Mouse (Mus musculus): ENCODE data around the gene Mcf2l. TPM values are rescaled to one million over a fixed set of nuclear protein-coding genes. Genes with fewer than 3 reads are reported as not detected.

Mcf2l gene
- polyA plus RNA-seq, 1 experiment from 2014 or later, result 18.7 TPM

- no peaks in the 10 kb centered on the region for H3K9me3 ChIP-seq (replicated peaks)
- peak; percentile 58 for ATAC-seq (ENCODE audit: insufficient number of reproducible peaks, low FRiP score, low TSS enrichment, low read depth)
- H3K9ac ChIP-seq, result peak overlapping the region; percentile 39
- H3K4me1 ChIP-seq, result peaks cover 24% of the 10 kb centered on the region
- WGBS, result 11% methylated on average over 42 of the region's 42 CpGs
- peak overlapping the region; percentile 72 for H3K27ac ChIP-seq (replicated peaks)
- peak overlapping the region; percentile 88 for H3K4me2 ChIP-seq (replicated peaks)
- H3K36me3 ChIP-seq, result no peaks in the 10 kb centered on the region
- H3K27me3 ChIP-seq, result no peaks in the 10 kb centered on the region
- peak overlapping the region; percentile 58 for H3K4me3 ChIP-seq (replicated peaks)
Measured at GRCm38 (mm10) chr8:12915187-12916006, 41.8 kb downstream of the Mcf2l start.

- WGBS, result 57% methylated on average over 16 of the region's 16 CpGs
- no peaks in the 10 kb centered on the region for H3K9me3 ChIP-seq (replicated peaks)
- H3K9ac ChIP-seq, result 0 out of 2 replicates have a peak overlapping the region, but pooled peaks have one; percentile 39
- H3K4me3 ChIP-seq (replicated peaks), result peak overlapping the region; percentile 58
- H3K27ac ChIP-seq (replicated peaks), result no peak overlapping the region
- peak overlapping the region; percentile 88 for H3K4me2 ChIP-seq (replicated peaks)
- no peaks in the 10 kb centered on the region for H3K27me3 ChIP-seq
- H3K4me1 ChIP-seq, result peaks cover 24% of the 10 kb centered on the region
- H3K36me3 ChIP-seq, result no peaks in the 10 kb centered on the region
- ATAC-seq (ENCODE audit: insufficient number of reproducible peaks, low FRiP score, low TSS enrichment, low read depth), result no peak
Measured at GRCm38 (mm10) chr8:12916156-12916900, 42.7 kb downstream of the Mcf2l start.

GRCm38 (mm10) chr8:12917029-12917428 lies 43.4 kb downstream of the Mcf2l start:
- no peak for ATAC-seq (ENCODE audit: insufficient number of reproducible peaks, low FRiP score, low TSS enrichment, low read depth)
- H3K4me3 ChIP-seq (replicated peaks), result no peak overlapping the region
- H3K9me3 ChIP-seq (replicated peaks), result no peaks in the 10 kb centered on the region
- no peak overlapping the region for H3K9ac ChIP-seq
- no peaks in the 10 kb centered on the region for H3K36me3 ChIP-seq
- H3K4me1 ChIP-seq, result peaks cover 23% of the 10 kb centered on the region
- H3K4me2 ChIP-seq (replicated peaks), result no peak overlapping the region
- H3K27ac ChIP-seq (replicated peaks), result no peak overlapping the region
- no peaks in the 10 kb centered on the region for H3K27me3 ChIP-seq
- WGBS, result 70% methylated on average over 3 of the region's 3 CpGs

- Histone ChIP-seq H3K27ac (replicated peaks) (no peak overlapping the region), H3K9me3 (replicated peaks) (no peaks in the 10 kb centered on the region), H3K36me3 (no peaks in the 10 kb centered on the region), H3K4me1 (peaks cover 21% of the 10 kb centered on the region), H3K4me2 (replicated peaks) (no peak overlapping the region), H3K27me3 (no peaks in the 10 kb centered on the region), H3K4me3 (replicated peaks) (no peak overlapping the region), H3K9ac (no peak overlapping the region)
- ATAC-seq (ENCODE audit: insufficient number of reproducible peaks, low FRiP score, low TSS enrichment, low read depth), result no peak
- WGBS, result 79% methylated on average over 4 of the region's 4 CpGs
Measured at GRCm38 (mm10) chr8:12917831-12918230, 44.2 kb downstream of the Mcf2l start.

DNA sequence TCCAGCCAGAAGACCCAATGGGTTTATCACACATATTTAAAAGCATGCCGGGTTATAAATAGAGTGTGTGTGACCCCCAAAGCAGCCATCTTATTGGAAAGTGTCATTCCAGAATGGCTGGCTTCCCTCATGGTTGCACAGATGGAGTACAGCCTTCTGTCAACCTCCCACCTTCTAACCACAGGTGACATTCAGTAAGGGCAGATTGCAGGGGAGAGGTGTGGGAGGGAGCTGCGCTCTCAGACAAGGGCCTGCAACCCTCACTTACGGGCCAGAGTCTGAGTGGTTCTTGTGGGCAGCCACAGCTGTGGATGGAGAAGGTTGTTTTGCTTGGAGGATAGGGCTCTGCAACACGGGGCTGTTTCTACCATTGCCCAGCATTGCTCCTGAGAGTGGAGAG lies 47.0 kb downstream of the Mcf2l start:
- WGBS, result 77% methylated on average over 4 of the region's 4 CpGs
- no peaks in the 10 kb centered on the region for H3K36me3 ChIP-seq
- no peak for ATAC-seq (ENCODE audit: insufficient number of reproducible peaks, low FRiP score, low TSS enrichment, low read depth)
- H3K9ac ChIP-seq, result no peak overlapping the region
- no peak overlapping the region for H3K27ac ChIP-seq (replicated peaks)
- H3K4me2 ChIP-seq (replicated peaks), result no peak overlapping the region
- H3K4me3 ChIP-seq (replicated peaks), result no peak overlapping the region
- H3K27me3 ChIP-seq, result no peaks in the 10 kb centered on the region
- peaks cover 12% of the 10 kb centered on the region; the same call in 1 of the 2 replicates for H3K4me1 ChIP-seq
- no peaks in the 10 kb centered on the region for H3K9me3 ChIP-seq (replicated peaks)

DNA sequence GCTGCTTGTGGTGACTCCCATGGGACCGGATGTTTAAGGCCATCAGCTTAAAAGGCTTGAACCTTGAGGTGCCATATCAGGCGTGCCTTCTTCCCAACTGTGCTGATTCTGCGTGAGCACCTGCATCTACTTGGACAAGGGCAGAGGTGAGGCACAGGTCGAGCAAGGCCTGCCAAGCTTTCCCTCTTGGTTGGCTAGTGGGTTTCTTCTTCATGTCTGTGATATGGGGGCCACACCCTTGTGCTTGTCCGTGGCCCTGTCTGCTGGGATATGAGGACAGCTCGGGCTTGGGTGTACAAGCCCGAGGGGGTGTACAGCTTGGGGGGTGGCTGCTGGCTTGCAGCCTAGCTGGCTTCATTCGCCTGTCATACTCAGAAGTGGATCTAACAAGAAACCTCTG lies 51.4 kb downstream of the Mcf2l start:
- H3K36me3 ChIP-seq, result no peaks in the 10 kb centered on the region
- H3K9ac ChIP-seq, result no peak overlapping the region
- H3K4me1 ChIP-seq, result no peaks in the 10 kb centered on the region
- no peak overlapping the region for H3K27ac ChIP-seq (replicated peaks)
- WGBS, result 83% methylated on average over 8 of the region's 8 CpGs
- no peak overlapping the region for H3K4me2 ChIP-seq (replicated peaks)
- ATAC-seq (ENCODE audit: insufficient number of reproducible peaks, low FRiP score, low TSS enrichment, low read depth), result no peak
- H3K27me3 ChIP-seq, result no peaks in the 10 kb centered on the region
- H3K9me3 ChIP-seq (replicated peaks), result no peaks in the 10 kb centered on the region
- H3K4me3 ChIP-seq (replicated peaks), result no peak overlapping the region

DNA sequence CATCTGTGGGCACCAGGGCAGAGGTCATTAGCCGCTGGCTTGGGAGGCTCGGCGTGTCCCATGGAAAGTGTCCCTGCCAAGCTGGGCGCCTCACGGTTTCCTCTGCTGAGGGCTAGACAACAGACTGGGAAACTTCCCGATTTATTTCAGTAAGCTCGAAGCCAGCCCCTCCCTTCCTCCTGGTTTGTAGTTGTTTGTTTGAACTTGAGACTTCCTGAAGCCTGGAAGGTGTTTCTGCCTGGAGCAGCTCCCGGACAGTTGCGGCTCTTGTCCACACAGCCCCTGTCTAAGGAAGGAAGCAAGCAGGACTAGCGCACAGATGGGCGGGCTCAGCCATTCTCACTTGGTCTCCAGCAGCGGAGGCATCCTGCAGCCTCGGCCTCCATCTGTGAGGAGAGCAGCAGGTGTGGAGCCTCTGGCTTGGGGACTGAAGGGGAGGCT lies 52.4 kb downstream of the Mcf2l start:
- ATAC-seq (ENCODE audit: insufficient number of reproducible peaks, low FRiP score, low TSS enrichment, low read depth), result 0 out of 2 replicates have a peak, but pooled peaks have one; percentile 20
- Histone ChIP-seq H3K4me3 (replicated peaks) (no peak overlapping the region), H3K27ac (replicated peaks) (no peak overlapping the region), H3K4me1 (no peaks in the 10 kb centered on the region), H3K27me3 (no peaks in the 10 kb centered on the region), H3K4me2 (replicated peaks) (no peak overlapping the region), H3K36me3 (no peaks in the 10 kb centered on the region), H3K9ac (no peak overlapping the region), H3K9me3 (replicated peaks) (no peaks in the 10 kb centered on the region)
- WGBS, result 49% methylated on average over 13 of the region's 13 CpGs

DNA sequence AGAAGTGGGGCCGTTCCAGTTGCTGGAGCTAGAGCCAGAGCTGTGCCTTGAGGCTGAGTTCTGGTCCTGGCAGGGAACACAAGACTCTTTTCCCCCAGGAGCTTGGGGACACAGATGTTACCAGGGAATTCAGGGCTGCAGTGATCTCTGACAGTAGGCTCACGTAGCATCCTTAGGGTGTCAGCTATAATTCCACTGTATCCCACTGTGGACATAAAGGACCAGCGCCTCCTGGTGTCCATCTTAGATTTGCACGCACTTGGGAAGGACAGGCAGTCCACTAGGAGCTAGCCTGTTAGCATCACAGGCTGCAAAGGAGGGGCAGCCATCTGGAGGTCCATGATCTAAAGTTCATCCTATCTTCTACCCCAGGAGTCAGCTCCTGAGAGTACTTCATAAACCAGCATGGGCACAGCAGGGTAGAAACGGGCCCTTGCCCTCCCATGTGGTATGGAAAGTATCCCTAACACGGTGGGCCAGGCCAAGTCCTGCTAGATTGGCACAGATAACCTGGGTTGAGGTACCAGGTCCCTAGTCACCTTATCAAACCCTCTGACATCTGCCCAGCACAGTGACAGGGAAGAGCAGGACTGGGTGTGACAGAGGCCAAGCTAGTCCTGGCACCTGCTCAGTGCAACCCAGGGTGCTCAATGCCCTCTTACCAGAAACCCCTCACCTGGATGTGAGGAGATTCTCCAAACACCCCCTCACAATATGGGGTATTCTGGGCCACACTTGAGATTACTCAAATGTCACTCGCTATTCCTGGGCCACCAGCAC lies 53.8 kb downstream of the Mcf2l start:
- Histone ChIP-seq H3K9me3 (replicated peaks) (no peaks in the 10 kb centered on the region), H3K4me1 (no peaks in the 10 kb centered on the region), H3K4me3 (replicated peaks) (no peak overlapping the region), H3K27ac (replicated peaks) (no peak overlapping the region), H3K9ac (no peak overlapping the region), H3K4me2 (replicated peaks) (no peak overlapping the region), H3K36me3 (no peaks in the 10 kb centered on the region), H3K27me3 (no peaks in the 10 kb centered on the region)
- 45% methylated on average over 7 of the region's 7 CpGs for WGBS
- no peak for ATAC-seq (ENCODE audit: insufficient number of reproducible peaks, low FRiP score, low TSS enrichment, low read depth)

- WGBS, result 86% methylated on average over 8 of the region's 8 CpGs
- Histone ChIP-seq H3K27me3 (no peaks in the 10 kb centered on the region), H3K9ac (no peak overlapping the region), H3K27ac (replicated peaks) (no peak overlapping the region), H3K36me3 (no peaks in the 10 kb centered on the region), H3K4me2 (replicated peaks) (no peak overlapping the region), H3K4me1 (no peaks in the 10 kb centered on the region), H3K4me3 (replicated peaks) (no peak overlapping the region), H3K9me3 (replicated peaks) (no peaks in the 10 kb centered on the region)
- ATAC-seq (ENCODE audit: insufficient number of reproducible peaks, low FRiP score, low TSS enrichment, low read depth), result no peak
Measured at GRCm38 (mm10) chr8:12928033-12928432, 54.4 kb downstream of the Mcf2l start.

DNA sequence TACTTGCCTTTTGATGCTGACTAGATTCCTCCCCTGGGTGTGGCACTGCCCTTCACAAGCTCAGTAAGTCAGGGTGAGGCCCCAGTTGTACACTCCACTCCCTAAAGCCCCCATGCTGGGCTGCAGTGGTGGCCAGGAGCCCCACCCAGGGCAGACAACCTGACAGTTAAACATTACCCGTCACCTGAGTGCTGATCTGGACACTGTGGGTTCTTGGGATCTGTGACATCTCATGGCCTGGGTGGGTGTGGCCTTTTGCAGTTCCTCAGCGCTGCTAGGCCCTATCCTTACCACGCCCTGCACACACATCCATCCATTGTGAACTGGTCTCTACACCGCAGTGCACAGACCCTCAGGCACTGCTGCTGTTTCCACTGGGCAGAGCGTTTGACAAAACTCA lies 55.3 kb downstream of the Mcf2l start:
- 66% methylated on average over 5 of the region's 5 CpGs for WGBS
- Histone ChIP-seq H3K9me3 (replicated peaks) (no peaks in the 10 kb centered on the region), H3K27me3 (no peaks in the 10 kb centered on the region), H3K9ac (no peak overlapping the region), H3K36me3 (no peaks in the 10 kb centered on the region), H3K4me3 (replicated peaks) (no peak overlapping the region), H3K4me1 (no peaks in the 10 kb centered on the region), H3K4me2 (replicated peaks) (no peak overlapping the region), H3K27ac (replicated peaks) (no peak overlapping the region)
- ATAC-seq (ENCODE audit: insufficient number of reproducible peaks, low FRiP score, low TSS enrichment, low read depth), result no peak

GRCm38 (mm10) chr8:12930290-12930689 lies 56.7 kb downstream of the Mcf2l start:
- Histone ChIP-seq H3K4me2 (replicated peaks) (no peak overlapping the region), H3K27me3 (no peaks in the 10 kb centered on the region), H3K9ac (no peak overlapping the region), H3K9me3 (replicated peaks) (no peaks in the 10 kb centered on the region), H3K4me3 (replicated peaks) (no peak overlapping the region), H3K4me1 (no peaks in the 10 kb centered on the region), H3K36me3 (no peaks in the 10 kb centered on the region), H3K27ac (replicated peaks) (no peak overlapping the region)
- no peak for ATAC-seq (ENCODE audit: insufficient number of reproducible peaks, low FRiP score, low TSS enrichment, low read depth)
- 31% methylated on average over 5 of the region's 5 CpGs for WGBS
